In genomic region chr1:92453751-92454445, GRCm38 (mm10) we compare ENCODE assay signal across 11 mouse cellular contexts. TPM values are rescaled to one million over a fixed set of nuclear protein-coding genes. Genes with fewer than 3 reads are reported as not detected.
DNase-seq lines count a peak whose midpoint lies in the region; ATAC-seq and TF ChIP-seq lines count a peak whose summit lies in the region.
"Had no signal": no experiment of that assay in that cellular context is flagged by ENCODE, and none has a peak within 500 bp of the region (broad histone marks: within the 10 kb centered on the region; RNA-seq: fewer than 3 reads in every experiment).

No protein-coding gene starts in this region.

- H3K9me3 ChIP-seq in kidney, postnatal 0 days (replicated peaks; ENCODE audit: low read length): no peaks in the 10 kb centered on the region
- peaks cover 9% of the 10 kb centered on the region for H3K9me3 ChIP-seq in E14TG2a.4 (ENCODE audit: low read length)
- H3K9me3 ChIP-seq: hindbrain, embryonic 15.5 days; midbrain, embryonic 12.5 days had no signal

- no peak overlapping the region for H3K4me2 ChIP-seq in kidney, postnatal 0 days (ENCODE audit: low read length)
- H3K4me2 ChIP-seq: embryonic facial prominence, embryonic 12.5 days; hindbrain, embryonic 15.5 days; midbrain, embryonic 12.5 days had no signal

- peak; percentile 81 for TF ChIP-seq CTCF in kidney, postnatal 0 days (IDR thresholded peaks at IDR 0.05; ENCODE audit: low read depth)
- TF ChIP-seq CTCF in E14TG2a.4 (conservative IDR thresholded peaks at IDR 0.05; ENCODE audit: low read length): peak; percentile 54

- no peaks in the 10 kb centered on the region for H3K27me3 ChIP-seq in kidney, postnatal 0 days (ENCODE audit: insufficient read depth, low read length)
- H3K27me3 ChIP-seq in E14TG2a.4 (ENCODE audit: insufficient read depth, low read length): no peaks in the 10 kb centered on the region
- H3K27me3 ChIP-seq: embryonic facial prominence, embryonic 12.5 days; hindbrain, embryonic 15.5 days; midbrain, embryonic 12.5 days had no signal

- WGBS in kidney, postnatal 0 days: 69% methylated on average over 8 of the region's 8 CpGs

- H3K36me3 ChIP-seq in kidney, postnatal 0 days (ENCODE audit: insufficient read depth, low read length): peaks cover 61% of the 10 kb centered on the region
- H3K36me3 ChIP-seq in E14TG2a.4 (ENCODE audit: insufficient read depth, low read length): peaks cover 94% of the 10 kb centered on the region

- peak; percentile 68 for DNase-seq in kidney, postnatal 0 days (ENCODE audit: low spot score)
- no peak for DNase-seq in kidney, postnatal 14 days
- peak; percentile 39 for DNase-seq in R1 (ENCODE audit: low read depth, low spot score)
- peak; percentile 39 for DNase-seq in lung, postnatal 25 days (ENCODE audit: low spot score)
- DNase-seq in thymus, postnatal 14 days: no peak
- DNase-seq in layer of hippocampus, adult 9-11 months: no peak

- ATAC-seq in kidney, postnatal 0 days (replicated peaks; ENCODE audit: low FRiP score, low read depth): no peak

- H3K9ac ChIP-seq in kidney, postnatal 0 days (ENCODE audit: low read depth, low read length): no peak overlapping the region
- H3K9ac ChIP-seq: embryonic facial prominence, embryonic 12.5 days; hindbrain, embryonic 15.5 days; midbrain, embryonic 12.5 days had no signal

- no peaks in the 10 kb centered on the region for H3K4me1 ChIP-seq in kidney, postnatal 0 days (replicated peaks; ENCODE audit: insufficient read depth, low read length)
- no peaks in the 10 kb centered on the region for H3K4me1 ChIP-seq in E14TG2a.4 (replicated peaks; ENCODE audit: low read depth, low read length)
- H3K4me1 ChIP-seq: embryonic facial prominence, embryonic 12.5 days; hindbrain, embryonic 15.5 days; midbrain, embryonic 12.5 days had no signal

- H3K4me3 ChIP-seq in kidney, postnatal 0 days (replicated peaks; ENCODE audit: low read depth, low read length): no peak overlapping the region
- no peak overlapping the region for H3K4me3 ChIP-seq in E14TG2a.4 (replicated peaks; ENCODE audit: low read length)
- H3K4me3 ChIP-seq: embryonic facial prominence, embryonic 12.5 days; hindbrain, embryonic 15.5 days; midbrain, embryonic 12.5 days had no signal

- no peak overlapping the region for H3K27ac ChIP-seq in kidney, postnatal 0 days
- H3K27ac ChIP-seq: embryonic facial prominence, embryonic 12.5 days; hindbrain, embryonic 15.5 days; midbrain, embryonic 12.5 days had no signal

RNA-seq across cellular contexts. Expression of gene Ndufa10, which starts 19.8 kb away (rescaled TPM):
- polyA plus RNA-seq in kidney, postnatal 0 days (2015; fragmentation: Nextera tagmentation; extraction: Ambion mirVana): 385 and 415 TPM in 2 replicates

RNA-seq across cellular contexts. Expression of gene Olfr1416, which starts 31.0 kb away (rescaled TPM):
- not detected in 2 replicates for polyA plus RNA-seq in kidney, postnatal 0 days (2015; fragmentation: Nextera tagmentation; extraction: Ambion mirVana)
- polyA plus RNA-seq: embryonic facial prominence, embryonic 12.5 days; hindbrain, embryonic 15.5 days; midbrain, embryonic 12.5 days; testis, adult 2 months had no signal

RNA-seq across cellular contexts. Expression of gene Olfr1415, which starts 42.0 kb away (rescaled TPM):
- polyA plus RNA-seq in kidney, postnatal 0 days (2015; fragmentation: Nextera tagmentation; extraction: Ambion mirVana): not detected in 2 replicates
- polyA plus RNA-seq: embryonic facial prominence, embryonic 12.5 days; hindbrain, embryonic 15.5 days; midbrain, embryonic 12.5 days; testis, adult 2 months had no signal

Comparison
In these comparisons a context has a peak if more than half of its experiments do, and no peak if none do; other contexts are left out.
1. DNase-seq: peak in kidney, postnatal 0 days (single experiment), R1 (single experiment) and lung, postnatal 25 days (single experiment); none in kidney, postnatal 14 days (single experiment), thymus, postnatal 14 days (single experiment) and layer of hippocampus, adult 9-11 months (single experiment).